Mouse (Mus musculus): ENCODE measurements around the gene Cbx2. TPM values are rescaled to one million over a fixed set of nuclear protein-coding genes. Genes with fewer than 3 reads are reported as not detected.

Gene Cbx2
- polyA plus RNA-seq (2012; ENCODE audit: low replicate concordance), result 1.2 and 1.5 TPM in 2 replicates

DNA sequence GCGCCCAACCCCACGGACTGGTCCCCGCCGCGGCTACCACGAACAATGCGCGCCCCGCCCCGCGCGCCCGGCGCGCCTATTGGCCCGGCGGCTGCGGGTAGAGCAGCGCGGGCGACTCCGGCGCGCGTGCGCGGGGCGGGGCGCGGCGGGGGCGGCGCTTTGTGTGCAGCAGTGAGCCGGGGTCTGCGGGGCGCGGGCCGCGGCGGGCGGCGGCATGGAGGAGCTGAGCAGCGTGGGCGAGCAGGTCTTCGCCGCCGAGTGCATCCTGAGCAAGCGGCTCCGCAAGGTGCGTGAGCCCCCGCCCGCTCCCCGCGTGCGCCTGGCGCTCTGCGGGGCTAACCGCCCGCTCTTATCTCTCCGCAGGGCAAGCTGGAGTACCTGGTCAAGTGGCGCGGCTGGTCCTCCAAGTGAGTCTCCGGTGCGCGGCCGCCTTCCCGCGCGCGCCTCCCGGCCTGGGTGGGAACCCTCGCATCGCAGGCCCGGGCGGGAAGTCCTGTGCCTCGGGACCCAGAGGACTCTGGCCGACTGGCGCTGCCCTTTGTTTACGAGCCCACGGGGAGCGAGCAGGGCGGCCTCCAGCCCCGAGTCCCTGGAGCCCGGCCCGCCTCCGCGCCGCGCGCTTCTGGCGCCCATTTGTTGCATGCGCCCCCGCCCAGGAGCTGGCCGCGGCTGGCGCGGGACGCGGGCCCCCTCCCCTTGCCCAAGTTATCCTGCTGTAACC lies at the start of gene Cbx2:
TSS of gene Cbx2 (plus strand) at position 68 of the 721 bp plus-strand sequence.

DNA sequence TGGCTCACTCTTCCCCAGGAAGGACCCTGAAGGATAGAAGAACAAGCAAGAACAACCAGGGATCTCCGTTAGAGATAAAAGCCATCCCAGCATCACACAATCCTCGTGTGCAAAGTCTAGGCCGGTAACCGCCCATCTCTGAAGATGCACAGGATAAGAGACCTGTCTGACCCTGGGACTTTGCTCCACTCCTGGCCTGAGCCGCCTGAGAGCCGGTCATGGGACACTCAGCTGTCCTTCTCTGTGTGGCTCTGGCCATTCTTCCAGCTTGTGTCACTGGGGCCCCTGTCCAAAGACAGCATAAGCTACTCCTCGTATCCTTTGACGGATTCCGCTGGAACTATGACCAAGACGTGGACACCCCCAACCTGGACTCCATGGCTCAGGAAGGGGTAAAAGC lies 34.8 kb upstream of the Cbx2 start, which contains the start of gene Enpp7:
TSS of gene Enpp7 (plus strand) at position 190 of the 400 bp plus-strand sequence.

DNA sequence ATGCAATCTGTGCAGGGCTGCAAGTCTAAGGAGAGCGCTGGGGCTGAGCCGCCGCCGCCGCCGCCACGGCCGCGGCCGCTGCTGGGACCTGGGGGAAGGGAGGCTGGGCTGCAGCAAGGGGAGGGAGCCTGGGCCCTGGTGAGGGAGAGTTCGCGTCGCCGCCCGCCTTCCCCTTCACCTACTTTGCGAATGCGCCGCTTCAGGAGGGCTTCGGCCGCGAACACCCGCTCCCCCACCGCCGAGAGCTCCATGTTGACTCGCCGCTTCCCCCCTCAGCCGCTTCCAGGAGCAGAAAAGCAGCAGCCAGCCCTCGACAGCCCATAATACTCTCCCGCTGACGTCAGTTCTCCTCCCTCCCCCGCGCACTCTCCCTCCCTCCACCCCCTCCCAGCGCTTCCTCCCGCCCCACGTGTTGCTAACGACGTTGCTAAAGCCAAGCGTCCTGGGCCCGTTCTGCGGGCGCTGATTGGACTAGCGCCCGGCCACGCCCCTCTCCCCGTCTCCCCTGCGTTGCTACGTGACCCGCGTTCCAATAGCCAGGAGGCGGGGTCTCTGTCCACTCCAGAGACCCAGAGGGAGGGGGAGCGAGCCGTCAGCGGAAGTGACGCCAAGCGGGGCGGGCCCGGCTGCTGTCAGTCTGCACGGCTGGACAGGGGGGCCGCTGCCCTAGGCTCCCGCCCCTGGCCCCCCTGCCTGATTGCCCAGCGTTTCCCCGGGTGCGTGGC lies 18.0 kb downstream of the Cbx2 start, which contains the start of gene Cbx8:
TSS of gene Cbx8 (minus strand) at position 370 of the 725 bp plus-strand sequence.

Other genes starting within 250 kb of the Cbx2 start
- 0.19 TPM in 1 of 2 replicates, not detected in the other for gene Rbfox3, start 111.4 kb upstream of the Cbx2 start, polyA plus RNA-seq (2012; ENCODE audit: low replicate concordance)
- gene Enpp7, start 34.8 kb upstream of the Cbx2 start, polyA plus RNA-seq (2012; ENCODE audit: low replicate concordance), result 0.15 TPM in 1 of 2 replicates, not detected in the other
- gene Cbx8, start 18.0 kb downstream of the Cbx2 start, polyA plus RNA-seq (2012; ENCODE audit: low replicate concordance), result 4.2 and 7.3 TPM in 2 replicates
- gene Cbx4, start 63.3 kb downstream of the Cbx2 start, polyA plus RNA-seq (2012; ENCODE audit: low replicate concordance), result 23.6 and 73.5 TPM in 2 replicates
- gene Tbc1d16, start 205.5 kb downstream of the Cbx2 start, polyA plus RNA-seq (2012; ENCODE audit: low replicate concordance), result 1.6 and 2.1 TPM in 2 replicates
- gene Ccdc40, start 205.6 kb downstream of the Cbx2 start, polyA plus RNA-seq (2012; ENCODE audit: low replicate concordance), result 0.17 and 0.55 TPM in 2 replicates
- gene Gaa, start 244.9 kb downstream of the Cbx2 start, polyA plus RNA-seq (2012; ENCODE audit: low replicate concordance), result 41.1 and 120 TPM in 2 replicates